Mouse (Mus musculus): ENCODE results near the gene Psmc3. TPM values are rescaled to one million over a fixed set of nuclear protein-coding genes. Genes with fewer than 3 reads are reported as not detected.

The Psmc3 gene
- polyA plus RNA-seq, 1 experiment from 2014 or later = 309 TPM

- no peak overlapping the region for H3K9ac ChIP-seq (ENCODE audit: low read depth, low read length)
- no peaks in the 10 kb centered on the region for H3K4me1 ChIP-seq (ENCODE audit: control insufficient read depth, insufficient read depth, low read length)
- H3K4me3 ChIP-seq (ENCODE audit: low read depth, low read length) = no peak overlapping the region
- no peak for DNase-seq (ENCODE audit: low spot score)
- no peaks in the 10 kb centered on the region for H3K27me3 ChIP-seq (replicated peaks; ENCODE audit: control insufficient read depth, insufficient read depth, low read length)
- WGBS = 88% methylated on average over 1 of the region's 1 CpGs
- no peak overlapping the region for H3K4me2 ChIP-seq (ENCODE audit: low read depth, low read length)
- H3K9me3 ChIP-seq (ENCODE audit: control insufficient read depth, low read length) = no peaks in the 10 kb centered on the region
- no peak for ATAC-seq (ENCODE audit: low read depth)
- peaks cover 10% of the 10 kb centered on the region for H3K36me3 ChIP-seq (ENCODE audit: control insufficient read depth, insufficient read depth, low read length)
- H3K27ac ChIP-seq (replicated peaks; ENCODE audit: low read depth, low read length) = no peak overlapping the region
Observed at GRCm38 (mm10) chr2:91025081-91025516, 28.7 kb upstream of the Psmc3 start.

- Histone ChIP-seq H3K4me2 (ENCODE audit: low read depth, low read length) (no peak overlapping the region), H3K9me3 (ENCODE audit: control insufficient read depth, low read length) (no peaks in the 10 kb centered on the region), H3K9ac (ENCODE audit: low read depth, low read length) (no peak overlapping the region), H3K27me3 (replicated peaks; ENCODE audit: control insufficient read depth, insufficient read depth, low read length) (no peaks in the 10 kb centered on the region), H3K36me3 (ENCODE audit: control insufficient read depth, insufficient read depth, low read length) (no peaks in the 10 kb centered on the region), H3K4me1 (ENCODE audit: control insufficient read depth, insufficient read depth, low read length) (no peaks in the 10 kb centered on the region), H3K4me3 (ENCODE audit: low read depth, low read length) (no peak overlapping the region), H3K27ac (replicated peaks; ENCODE audit: low read depth, low read length) (no peak overlapping the region)
- DNase-seq (ENCODE audit: low spot score) = no peak
- 77% methylated on average over 1 of the region's 1 CpGs for WGBS
- ATAC-seq (ENCODE audit: low read depth) = no peak
Observed at GRCm38 (mm10) chr2:91026491-91026890, 27.3 kb upstream of the Psmc3 start.

GRCm38 (mm10) chr2:91027391-91028214 lies 26.2 kb upstream of the Psmc3 start:
- H3K9ac ChIP-seq (ENCODE audit: low read depth, low read length) = no peak overlapping the region
- no peak for ATAC-seq (ENCODE audit: low read depth)
- no peak overlapping the region for H3K4me2 ChIP-seq (ENCODE audit: low read depth, low read length)
- H3K9me3 ChIP-seq (ENCODE audit: control insufficient read depth, low read length) = no peaks in the 10 kb centered on the region
- no peak overlapping the region for H3K27ac ChIP-seq (replicated peaks; ENCODE audit: low read depth, low read length)
- no peak overlapping the region for H3K4me3 ChIP-seq (ENCODE audit: low read depth, low read length)
- 83% methylated on average over 9 of the region's 9 CpGs for WGBS
- no peaks in the 10 kb centered on the region for H3K27me3 ChIP-seq (replicated peaks; ENCODE audit: control insufficient read depth, insufficient read depth, low read length)
- DNase-seq (ENCODE audit: low spot score) = peak; percentile 32
- no peaks in the 10 kb centered on the region for H3K4me1 ChIP-seq (ENCODE audit: control insufficient read depth, insufficient read depth, low read length)
- no peaks in the 10 kb centered on the region for H3K36me3 ChIP-seq (ENCODE audit: control insufficient read depth, insufficient read depth, low read length)

GRCm38 (mm10) chr2:91031216-91031615 lies 22.6 kb upstream of the Psmc3 start:
- Histone ChIP-seq H3K27me3 (replicated peaks; ENCODE audit: control insufficient read depth, insufficient read depth, low read length) (no peaks in the 10 kb centered on the region), H3K9ac (ENCODE audit: low read depth, low read length) (no peak overlapping the region), H3K4me1 (ENCODE audit: control insufficient read depth, insufficient read depth, low read length) (no peaks in the 10 kb centered on the region), H3K4me2 (ENCODE audit: low read depth, low read length) (no peak overlapping the region), H3K27ac (replicated peaks; ENCODE audit: low read depth, low read length) (no peak overlapping the region), H3K4me3 (ENCODE audit: low read depth, low read length) (no peak overlapping the region), H3K36me3 (ENCODE audit: control insufficient read depth, insufficient read depth, low read length) (no peaks in the 10 kb centered on the region), H3K9me3 (ENCODE audit: control insufficient read depth, low read length) (no peaks in the 10 kb centered on the region)
- ATAC-seq (ENCODE audit: low read depth) (no peak), DNase-seq (ENCODE audit: low spot score) (no peak)
- WGBS = 85% methylated on average over 4 of the region's 4 CpGs

GRCm38 (mm10) chr2:91033000-91033399 lies 20.8 kb upstream of the Psmc3 start:
- no peak overlapping the region for H3K4me3 ChIP-seq (ENCODE audit: low read depth, low read length)
- H3K9ac ChIP-seq (ENCODE audit: low read depth, low read length) = no peak overlapping the region
- H3K36me3 ChIP-seq (ENCODE audit: control insufficient read depth, insufficient read depth, low read length) = no peaks in the 10 kb centered on the region
- ATAC-seq (ENCODE audit: low read depth) (no peak), DNase-seq (ENCODE audit: low spot score) (no peak)
- H3K27ac ChIP-seq (replicated peaks; ENCODE audit: low read depth, low read length) = no peak overlapping the region
- no peaks in the 10 kb centered on the region for H3K4me1 ChIP-seq (ENCODE audit: control insufficient read depth, insufficient read depth, low read length)
- no peak overlapping the region for H3K4me2 ChIP-seq (ENCODE audit: low read depth, low read length)
- H3K27me3 ChIP-seq (replicated peaks; ENCODE audit: control insufficient read depth, insufficient read depth, low read length) = no peaks in the 10 kb centered on the region
- no peaks in the 10 kb centered on the region for H3K9me3 ChIP-seq (ENCODE audit: control insufficient read depth, low read length)
- 16% methylated on average over 3 of the region's 3 CpGs for whole genome bisulfite sequencing

GRCm38 (mm10) chr2:91035385-91035784 lies 18.4 kb upstream of the Psmc3 start, which contains the start of gene Rapsn:
Gene Rapsn, plus strand, starts transcription at chr2:91035620.
- H3K9ac ChIP-seq (ENCODE audit: low read depth, low read length) = no peak within 1 kb of the TSS

GRCm38 (mm10) chr2:91041786-91042185 lies 12.0 kb upstream of the Psmc3 start:
- Histone ChIP-seq H3K9ac (ENCODE audit: low read depth, low read length) (no peak overlapping the region), H3K27ac (replicated peaks; ENCODE audit: low read depth, low read length) (no peak overlapping the region), H3K36me3 (ENCODE audit: control insufficient read depth, insufficient read depth, low read length) (no peaks in the 10 kb centered on the region), H3K27me3 (replicated peaks; ENCODE audit: control insufficient read depth, insufficient read depth, low read length) (no peaks in the 10 kb centered on the region), H3K4me3 (ENCODE audit: low read depth, low read length) (no peak overlapping the region), H3K4me1 (ENCODE audit: control insufficient read depth, insufficient read depth, low read length) (no peaks in the 10 kb centered on the region), H3K4me2 (ENCODE audit: low read depth, low read length) (no peak overlapping the region), H3K9me3 (ENCODE audit: control insufficient read depth, low read length) (no peaks in the 10 kb centered on the region)
- DNase-seq (ENCODE audit: low spot score) (no peak), ATAC-seq (ENCODE audit: low read depth) (no peak)
- whole genome bisulfite sequencing = 77% methylated on average over 8 of the region's 8 CpGs

More at GRCm38 (mm10) chr2:91035385-91035784, 18.4 kb upstream of the Psmc3 start, which contains the start of gene Rapsn:
- no peaks in the 10 kb centered on the region for H3K36me3 ChIP-seq (ENCODE audit: control insufficient read depth, insufficient read depth, low read length)
- H3K4me2 ChIP-seq (ENCODE audit: low read depth, low read length) = peak within 1 kb of the TSS; percentile 26
- 66% methylated on average over 6 of the region's 9 CpGs for WGBS
- H3K9me3 ChIP-seq (ENCODE audit: control insufficient read depth, low read length) = no peaks in the 10 kb centered on the region
- H3K4me1 ChIP-seq (ENCODE audit: control insufficient read depth, insufficient read depth, low read length) = no peaks in the 10 kb centered on the region
- ATAC-seq (ENCODE audit: low read depth) (peak; percentile 77; the same call in 1 of the 2 replicates), DNase-seq (ENCODE audit: low spot score) (peak; percentile 68)
- 0 out of 2 replicates have a peak within 1 kb of the TSS, but pooled peaks have one; percentile 10 for H3K27ac ChIP-seq (replicated peaks; ENCODE audit: low read depth, low read length)
- no peaks in the 10 kb centered on the region for H3K27me3 ChIP-seq (replicated peaks; ENCODE audit: control insufficient read depth, insufficient read depth, low read length)
- no peak within 1 kb of the TSS for H3K4me3 ChIP-seq (ENCODE audit: low read depth, low read length)

- Histone ChIP-seq H3K9me3 (ENCODE audit: control insufficient read depth, low read length) (no peaks in the 10 kb centered on the region), H3K4me3 (ENCODE audit: low read depth, low read length) (no peak overlapping the region), H3K4me1 (ENCODE audit: control insufficient read depth, insufficient read depth, low read length) (no peaks in the 10 kb centered on the region), H3K4me2 (ENCODE audit: low read depth, low read length) (no peak overlapping the region), H3K36me3 (ENCODE audit: control insufficient read depth, insufficient read depth, low read length) (no peaks in the 10 kb centered on the region), H3K27me3 (replicated peaks; ENCODE audit: control insufficient read depth, insufficient read depth, low read length) (no peaks in the 10 kb centered on the region), H3K9ac (ENCODE audit: low read depth, low read length) (no peak overlapping the region), H3K27ac (replicated peaks; ENCODE audit: low read depth, low read length) (no peak overlapping the region)
- ATAC-seq (ENCODE audit: low read depth) = no peak
- DNase-seq (ENCODE audit: low spot score) = no peak
- 75% methylated on average over 17 of the region's 21 CpGs for whole genome bisulfite sequencing
Observed at GRCm38 (mm10) chr2:91042651-91043398, 11.0 kb upstream of the Psmc3 start.
